Mouse (Mus musculus): ENCODE measurements around the gene Gas2. TPM values are rescaled to one million over a fixed set of nuclear protein-coding genes. Genes with fewer than 3 reads are reported as not detected.

The Gas2 gene
- polyA plus RNA-seq, 1 experiment = 2.8 TPM

GRCm38 (mm10) chr7:51880121-51880520, 18.3 kb downstream of the Gas2 start:
- DNase-seq (ENCODE audit: low spot score) = no peak

GRCm38 (mm10) chr7:51885345-51885744, 23.5 kb downstream of the Gas2 start:
- DNase-seq (ENCODE audit: low spot score) = no peak

- no peak for DNase-seq (ENCODE audit: low spot score)
Measured at GRCm38 (mm10) chr7:51887678-51888567, 26.1 kb downstream of the Gas2 start.

GRCm38 (mm10) chr7:51889601-51890000, 27.8 kb downstream of the Gas2 start:
- DNase-seq (ENCODE audit: low spot score) = no peak

GRCm38 (mm10) chr7:51892224-51892965, 30.6 kb downstream of the Gas2 start:
- DNase-seq (ENCODE audit: low spot score) = no peak

- DNase-seq (ENCODE audit: low spot score) = no peak
Measured at GRCm38 (mm10) chr7:51893008-51893407, 31.2 kb downstream of the Gas2 start.

GRCm38 (mm10) chr7:51894133-51894801, 32.5 kb downstream of the Gas2 start:
- DNase-seq (ENCODE audit: low spot score) = no peak

GRCm38 (mm10) chr7:51894939-51895338, 33.1 kb downstream of the Gas2 start:
- no peak for DNase-seq (ENCODE audit: low spot score)

- no peak for DNase-seq (ENCODE audit: low spot score)
Measured at GRCm38 (mm10) chr7:51899066-51899465, 37.3 kb downstream of the Gas2 start.

GRCm38 (mm10) chr7:51913292-51914050, 51.7 kb downstream of the Gas2 start:
- DNase-seq (ENCODE audit: low spot score) = no peak

GRCm38 (mm10) chr7:51914132-51914531, 52.3 kb downstream of the Gas2 start:
- DNase-seq (ENCODE audit: low spot score) = no peak

GRCm38 (mm10) chr7:51928761-51929519, 67.1 kb downstream of the Gas2 start:
- no peak for DNase-seq (ENCODE audit: low spot score)

GRCm38 (mm10) chr7:51931217-51931616, 69.4 kb downstream of the Gas2 start:
- no peak for DNase-seq (ENCODE audit: low spot score)

GRCm38 (mm10) chr7:51937337-51937736, 75.5 kb downstream of the Gas2 start:
- DNase-seq (ENCODE audit: low spot score) = no peak

- no peak for DNase-seq (ENCODE audit: low spot score)
Measured at GRCm38 (mm10) chr7:51940461-51940860, 78.6 kb downstream of the Gas2 start.

- DNase-seq (ENCODE audit: low spot score) = no peak
Measured at GRCm38 (mm10) chr7:51955424-51956041, 93.7 kb downstream of the Gas2 start.

- no peak for DNase-seq (ENCODE audit: low spot score)
Measured at GRCm38 (mm10) chr7:51957766-51958165, 96.0 kb downstream of the Gas2 start.

GRCm38 (mm10) chr7:51960698-51961374, 99.0 kb downstream of the Gas2 start:
- no peak for DNase-seq (ENCODE audit: low spot score)

- no peak for DNase-seq (ENCODE audit: low spot score)
Measured at GRCm38 (mm10) chr7:51962219-51962952, 100.6 kb downstream of the Gas2 start.

All from urinary bladder, adult 2 months (tissue).